Mouse (Mus musculus): Measurements from ENCODE around the gene H2al1f.
"Not testable (repeated sequence)": the region's sequence is repeated elsewhere in the genome, so short reads cannot be mapped to it uniquely, and the experiment has no call there.

- not testable (repeated sequence) for TF ChIP-seq CTCF (IDR thresholded peaks at IDR 0.05); EP300 (IDR thresholded peaks at IDR 0.05; ENCODE audit: insufficient read depth, low read depth, low read length)
Measured at GRCm38 (mm10) chrX:11311634-11312033, 3.3 kb upstream of the H2al1f start, which contains the start of gene H2al1e.

Data from heart, adult 2 months (tissue).